Mouse (Mus musculus) heart, embryonic 11.5 days (tissue): ENCODE measurements around the gene Trp53tg5. TPM values are rescaled to one million over a fixed set of nuclear protein-coding genes. Genes with fewer than 3 reads are reported as not detected.

Experiments used
- ATAC-seq: fragments of 200-750 bp; cut with Nextera tagmentation; replicated peaks from 2 replicates; pipeline ENCODE4 v1.8.0; 2017; ENCODE audit warnings: moderate library complexity; ENCODE audit not compliant: insufficient number of reproducible peaks, low FRiP score, low TSS enrichment
- H3K27ac ChIP-seq: fragments of 300-500 bp; sonication (generic); 2 replicates; pipeline ENCODE4 v1.5.1; 2014; ENCODE audit warnings: mild to moderate bottlenecking, low read depth, low read length
- H3K27me3 ChIP-seq: fragments of 300-500 bp; sonication (generic); 2 replicates; pipeline ENCODE4 v1.6.1; 2014; ENCODE audit warnings: mild to moderate bottlenecking, low read length, mixed read lengths; ENCODE audit not compliant: control insufficient read depth, insufficient read depth
- H3K36me3 ChIP-seq: fragments of 300-500 bp; sonication (generic); 2 replicates; pipeline ENCODE4 v1.6.1; 2014; ENCODE audit warnings: mild to moderate bottlenecking, low read length, moderate library complexity, mixed read lengths; ENCODE audit not compliant: control insufficient read depth, insufficient read depth
- H3K4me1 ChIP-seq: fragments of 300-500 bp; sonication (generic); 2 replicates; pipeline ENCODE4 v1.6.1; 2014; ENCODE audit warnings: low read length; ENCODE audit not compliant: control insufficient read depth, insufficient read depth
- H3K4me2 ChIP-seq: fragments of 300-500 bp; sonication (generic); 2 replicates; pipeline ENCODE4 v1.6.1; 2014; ENCODE audit warnings: mild to moderate bottlenecking, moderate library complexity
- H3K4me3 ChIP-seq: fragments of 300-500 bp; sonication (generic); 2 replicates; pipeline ENCODE4 v1.5.1; 2014; ENCODE audit warnings: low read depth, low read length
- H3K9ac ChIP-seq: fragments of 300-500 bp; sonication (generic); 2 replicates; pipeline ENCODE4 v1.6.1; 2014; ENCODE audit warnings: mild to moderate bottlenecking, low read depth, low read length, moderate library complexity
- H3K9me3 ChIP-seq: fragments of 300-500 bp; sonication (generic); replicated peaks from 2 replicates; pipeline ENCODE4 v1.6.1; 2016; ENCODE audit warnings: low read length; ENCODE audit not compliant: control insufficient read depth
- WGBS: fragments of 180-500 bp; shearing (Covaris S2); extraction: QIAGEN DNeasy Blood & Tissue Kit; methylation state at CpG from one replicate; pipeline ENCODE4 v1.1.7; 2014; ENCODE audit not compliant: insufficient replicate concordance; 5-methylcytosine and 5-hydroxymethylcytosine counted together
- polyA plus RNA-seq: library from polyadenylated mRNA; unstranded; fragments of >200 nt; fragmentation: Nextera tagmentation; extraction: Ambion mirVana; gene quantifications from 2 replicates; pipeline ENCODE4 v1.2.1, GENCODE M21; 2014

Gene Trp53tg5
- polyA plus RNA-seq, 1 experiment from 2014 or later = not detected

GRCm38 (mm10) chr2:164429881-164430615, 43.5 kb downstream of the Trp53tg5 start:
- Histone ChIP-seq H3K4me2 (no peak overlapping the region; the same call in 1 of the 2 replicates), H3K9me3 (no peaks in the 10 kb centered on the region), H3K4me1 (peaks cover 30% of the 10 kb centered on the region), H3K4me3 (no peak overlapping the region), H3K36me3 (peaks cover 10% of the 10 kb centered on the region), H3K27ac (no peak overlapping the region), H3K9ac (no peak overlapping the region), H3K27me3 (no peaks in the 10 kb centered on the region)
- ATAC-seq = no peak
- 40% methylated on average over 15 of the region's 15 CpGs for WGBS

GRCm38 (mm10) chr2:164428451-164428850, 45.1 kb downstream of the Trp53tg5 start:
- no peak for ATAC-seq
- no peaks in the 10 kb centered on the region for H3K9me3 ChIP-seq

GRCm38 (mm10) chr2:164426952-164427351, 46.6 kb downstream of the Trp53tg5 start:
- no peak overlapping the region for H3K4me3 ChIP-seq
- H3K4me1 ChIP-seq = peaks cover 15% of the 10 kb centered on the region
- H3K4me2 ChIP-seq = no peak overlapping the region
- H3K36me3 ChIP-seq = peaks cover 13% of the 10 kb centered on the region
- ATAC-seq = no peak
- H3K9ac ChIP-seq = no peak overlapping the region
- no peak overlapping the region for H3K27ac ChIP-seq
- WGBS = 82% methylated on average over 5 of the region's 5 CpGs
- H3K27me3 ChIP-seq = no peaks in the 10 kb centered on the region
- no peaks in the 10 kb centered on the region for H3K9me3 ChIP-seq

More at GRCm38 (mm10) chr2:164428451-164428850, 45.1 kb downstream of the Trp53tg5 start:
- Histone ChIP-seq H3K36me3 (peaks cover 13% of the 10 kb centered on the region), H3K4me2 (no peak overlapping the region), H3K4me1 (peaks cover 27% of the 10 kb centered on the region), H3K27ac (no peak overlapping the region), H3K27me3 (no peaks in the 10 kb centered on the region), H3K4me3 (no peak overlapping the region), H3K9ac (no peak overlapping the region)
- 25% methylated on average over 5 of the region's 5 CpGs for WGBS

GRCm38 (mm10) chr2:164426121-164426520, 47.4 kb downstream of the Trp53tg5 start:
- no peak for ATAC-seq
- 17% methylated on average over 12 of the region's 12 CpGs for WGBS
- H3K36me3 ChIP-seq = peaks cover 13% of the 10 kb centered on the region

GRCm38 (mm10) chr2:164425401-164425800, 48.1 kb downstream of the Trp53tg5 start:
- H3K9me3 ChIP-seq = no peaks in the 10 kb centered on the region
- no peak overlapping the region for H3K27ac ChIP-seq
- no peak overlapping the region for H3K4me3 ChIP-seq
- H3K27me3 ChIP-seq = no peaks in the 10 kb centered on the region
- peaks cover 5% of the 10 kb centered on the region for H3K4me1 ChIP-seq
- no peak overlapping the region for H3K9ac ChIP-seq
- WGBS = 79% methylated on average over 5 of the region's 5 CpGs
- no peak for ATAC-seq
- peaks cover 13% of the 10 kb centered on the region for H3K36me3 ChIP-seq
- H3K4me2 ChIP-seq = no peak overlapping the region

More at GRCm38 (mm10) chr2:164426121-164426520, 47.4 kb downstream of the Trp53tg5 start:
- H3K27ac ChIP-seq = no peak overlapping the region
- no peak overlapping the region for H3K4me3 ChIP-seq
- no peaks in the 10 kb centered on the region for H3K27me3 ChIP-seq
- H3K9ac ChIP-seq = no peak overlapping the region
- no peaks in the 10 kb centered on the region for H3K9me3 ChIP-seq
- no peak overlapping the region for H3K4me2 ChIP-seq
- peaks cover 13% of the 10 kb centered on the region for H3K4me1 ChIP-seq

DNA sequence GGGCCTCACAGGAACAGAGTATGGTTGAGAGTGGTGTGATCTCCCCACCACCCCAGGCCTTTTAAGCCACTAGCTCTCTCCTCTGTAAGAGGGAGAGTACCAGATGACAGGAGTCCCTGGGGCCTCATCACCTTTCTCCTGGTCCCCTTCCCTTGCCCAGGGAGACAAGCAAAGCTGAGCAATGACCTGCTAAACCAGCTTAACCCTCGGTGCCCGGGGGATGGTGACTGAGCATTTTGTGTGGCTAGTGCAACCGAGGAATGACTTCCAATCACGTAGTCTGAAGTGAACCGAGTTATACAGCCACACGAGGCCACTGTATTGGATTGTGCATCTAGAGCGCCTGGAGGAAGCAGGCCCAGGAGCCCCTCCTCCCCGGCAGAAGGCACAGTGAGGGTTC, 49.1 kb downstream of the Trp53tg5 start:
- Histone ChIP-seq H3K4me2 (no peak overlapping the region), H3K27ac (no peak overlapping the region), H3K27me3 (no peaks in the 10 kb centered on the region), H3K9me3 (no peaks in the 10 kb centered on the region), H3K36me3 (peaks cover 8% of the 10 kb centered on the region), H3K9ac (no peak overlapping the region), H3K4me1 (0 out of 2 replicates have a peak, but pooled peaks cover 2% of the 10 kb centered on the region), H3K4me3 (no peak overlapping the region)
- 82% methylated on average over 8 of the region's 8 CpGs for WGBS
- no peak for ATAC-seq

GRCm38 (mm10) chr2:164423464-164423863, 50.1 kb downstream of the Trp53tg5 start:
- WGBS = 83% methylated on average over 11 of the region's 11 CpGs
- no peak overlapping the region for H3K9ac ChIP-seq
- H3K9me3 ChIP-seq = no peaks in the 10 kb centered on the region
- H3K36me3 ChIP-seq = peaks cover 6% of the 10 kb centered on the region
- ATAC-seq = no peak
- no peak overlapping the region for H3K4me2 ChIP-seq
- H3K4me1 ChIP-seq = no peaks in the 10 kb centered on the region
- no peak overlapping the region for H3K4me3 ChIP-seq
- H3K27me3 ChIP-seq = 0 out of 2 replicates have a peak, but pooled peaks cover 3% of the 10 kb centered on the region
- no peak overlapping the region for H3K27ac ChIP-seq

GRCm38 (mm10) chr2:164422675-164423393, 50.7 kb downstream of the Trp53tg5 start:
- H3K27me3 ChIP-seq = 0 out of 2 replicates have a peak, but pooled peaks cover 3% of the 10 kb centered on the region
- no peaks in the 10 kb centered on the region for H3K4me1 ChIP-seq
- H3K4me3 ChIP-seq = no peak overlapping the region
- H3K4me2 ChIP-seq = no peak overlapping the region
- no peak overlapping the region for H3K27ac ChIP-seq
- WGBS = 78% methylated on average over 15 of the region's 15 CpGs
- no peak overlapping the region for H3K9ac ChIP-seq
- H3K36me3 ChIP-seq = 0 out of 2 replicates have a peak, but pooled peaks cover 5% of the 10 kb centered on the region
- H3K9me3 ChIP-seq = no peaks in the 10 kb centered on the region
- no peak for ATAC-seq
